Mouse (Mus musculus): ENCODE measurements at regions not wholly inside any gene's neighbourhood (a gene's known extent, or its start where the extent isn't known, plus 50 kb on each side); places are given as distances from the start of the nearest gene placed in this dataset.

DNA sequence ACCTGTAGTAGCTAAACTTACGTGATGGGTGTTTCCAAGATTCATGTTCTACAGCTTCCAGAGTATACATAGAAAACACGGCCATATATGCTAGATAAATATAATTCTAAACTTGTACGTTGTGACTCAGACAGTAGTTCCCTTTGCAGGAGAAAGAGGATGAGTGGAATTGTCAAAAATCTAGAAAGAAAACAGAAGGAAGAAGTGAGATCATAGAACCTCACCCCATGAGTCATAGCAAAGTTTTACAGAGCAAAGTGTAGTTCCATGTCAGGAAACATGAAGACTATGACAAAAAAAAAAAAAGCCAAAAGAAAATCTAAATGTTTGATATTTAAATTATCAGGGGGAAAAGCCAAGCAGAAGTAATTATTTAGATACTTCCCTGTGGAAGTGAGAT is 87.5 kb upstream of the Klf6 start:
- DNase-seq (ENCODE audit: low spot score), result no peak
- Histone ChIP-seq H3K4me2 (replicated peaks; ENCODE audit: low read depth, low read length, severe bottlenecking) (no peak overlapping the region), H3K27me3 (ENCODE audit: control insufficient read depth, insufficient read depth, low read length) (no peaks in the 10 kb centered on the region), H3K9ac (ENCODE audit: low read depth, low read length, severe bottlenecking) (no peak overlapping the region), H3K27ac (replicated peaks; ENCODE audit: low read depth, low read length) (no peak overlapping the region), H3K4me1 (ENCODE audit: control insufficient read depth, insufficient read depth, low read length) (no peaks in the 10 kb centered on the region), H3K36me3 (ENCODE audit: control insufficient read depth, insufficient read depth, low read length) (no peaks in the 10 kb centered on the region), H3K4me3 (replicated peaks; ENCODE audit: low read length) (no peak overlapping the region), H3K9me3 (ENCODE audit: control insufficient read depth, low read length) (no peaks in the 10 kb centered on the region)
- 87% methylated on average over 3 of the region's 3 CpGs for WGBS
- ATAC-seq (ENCODE audit: low FRiP score, low read depth), result no peak
- no peak for TF ChIP-seq POLR2A (IDR thresholded peaks at IDR 0.05; ENCODE audit: borderline replicate concordance, extremely low read depth, insufficient read depth, insufficient read length)

- Histone ChIP-seq H3K4me1 (ENCODE audit: control insufficient read depth, insufficient read depth, low read length) (no peaks in the 10 kb centered on the region), H3K4me3 (replicated peaks; ENCODE audit: low read length) (no peak overlapping the region), H3K9me3 (ENCODE audit: control insufficient read depth, low read length) (no peaks in the 10 kb centered on the region), H3K27me3 (ENCODE audit: control insufficient read depth, insufficient read depth, low read length) (no peaks in the 10 kb centered on the region), H3K36me3 (ENCODE audit: control insufficient read depth, insufficient read depth, low read length) (no peaks in the 10 kb centered on the region), H3K9ac (ENCODE audit: low read depth, low read length, severe bottlenecking) (no peak overlapping the region), H3K4me2 (replicated peaks; ENCODE audit: low read depth, low read length, severe bottlenecking) (no peak overlapping the region), H3K27ac (replicated peaks; ENCODE audit: low read depth, low read length) (no peak overlapping the region)
- no peak for TF ChIP-seq POLR2A (IDR thresholded peaks at IDR 0.05; ENCODE audit: borderline replicate concordance, extremely low read depth, insufficient read depth, insufficient read length)
- WGBS, result 68% methylated on average over 5 of the region's 5 CpGs
- ATAC-seq (ENCODE audit: low FRiP score, low read depth) (no peak), DNase-seq (ENCODE audit: low spot score) (no peak)
Measured at GRCm38 (mm10) chr13:5778443-5779171, 82.7 kb upstream of the Klf6 start.

DNA sequence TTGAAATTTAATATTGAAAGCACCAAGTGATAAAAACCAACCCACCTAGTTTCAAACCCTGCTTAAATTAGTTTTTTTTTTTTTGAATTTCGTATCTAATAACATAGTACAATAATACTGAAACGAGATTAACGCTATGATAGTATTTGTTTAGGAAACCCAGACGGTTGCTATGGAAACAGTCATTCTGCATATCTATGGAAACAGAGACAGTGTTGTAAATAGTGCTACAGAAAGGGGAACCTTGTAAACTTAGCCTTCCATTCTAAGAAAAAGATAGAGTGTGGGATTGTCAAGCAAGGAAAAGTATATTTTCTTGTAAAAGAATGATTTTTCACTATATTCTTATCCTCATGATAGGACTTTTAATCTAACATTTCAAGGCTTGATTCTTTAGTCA is 81.9 kb upstream of the Klf6 start:
- no peak overlapping the region for H3K4me2 ChIP-seq (replicated peaks; ENCODE audit: low read depth, low read length, severe bottlenecking)
- no peak for TF ChIP-seq POLR2A (IDR thresholded peaks at IDR 0.05; ENCODE audit: borderline replicate concordance, extremely low read depth, insufficient read depth, insufficient read length)
- no peak overlapping the region for H3K27ac ChIP-seq (replicated peaks; ENCODE audit: low read depth, low read length)
- H3K9ac ChIP-seq (ENCODE audit: low read depth, low read length, severe bottlenecking), result no peak overlapping the region
- DNase-seq (ENCODE audit: low spot score), result peak; percentile 32
- no peaks in the 10 kb centered on the region for H3K9me3 ChIP-seq (ENCODE audit: control insufficient read depth, low read length)
- WGBS, result 60% methylated on average over 4 of the region's 4 CpGs
- H3K36me3 ChIP-seq (ENCODE audit: control insufficient read depth, insufficient read depth, low read length), result no peaks in the 10 kb centered on the region
- no peaks in the 10 kb centered on the region for H3K4me1 ChIP-seq (ENCODE audit: control insufficient read depth, insufficient read depth, low read length)
- H3K4me3 ChIP-seq (replicated peaks; ENCODE audit: low read length), result no peak overlapping the region
- ATAC-seq (ENCODE audit: low FRiP score, low read depth), result no peak
- H3K27me3 ChIP-seq (ENCODE audit: control insufficient read depth, insufficient read depth, low read length), result no peaks in the 10 kb centered on the region

- DNase-seq (ENCODE audit: low spot score) (no peak), ATAC-seq (ENCODE audit: low FRiP score, low read depth) (no peak)
- Histone ChIP-seq H3K27ac (replicated peaks; ENCODE audit: low read depth, low read length) (no peak overlapping the region), H3K4me2 (replicated peaks; ENCODE audit: low read depth, low read length, severe bottlenecking) (no peak overlapping the region), H3K4me3 (replicated peaks; ENCODE audit: low read length) (no peak overlapping the region), H3K27me3 (ENCODE audit: control insufficient read depth, insufficient read depth, low read length) (no peaks in the 10 kb centered on the region), H3K9me3 (ENCODE audit: control insufficient read depth, low read length) (no peaks in the 10 kb centered on the region), H3K36me3 (ENCODE audit: control insufficient read depth, insufficient read depth, low read length) (no peaks in the 10 kb centered on the region), H3K4me1 (ENCODE audit: control insufficient read depth, insufficient read depth, low read length) (no peaks in the 10 kb centered on the region), H3K9ac (ENCODE audit: low read depth, low read length, severe bottlenecking) (no peak overlapping the region)
- TF ChIP-seq POLR2A (IDR thresholded peaks at IDR 0.05; ENCODE audit: borderline replicate concordance, extremely low read depth, insufficient read depth, insufficient read length), result no peak
- 84% methylated on average over 1 of the region's 1 CpGs for WGBS
Measured at GRCm38 (mm10) chr13:5782540-5782939, 78.7 kb upstream of the Klf6 start.

GRCm38 (mm10) chr13:5787114-5787513 is 74.2 kb upstream of the Klf6 start:
- Histone ChIP-seq H3K4me1 (ENCODE audit: control insufficient read depth, insufficient read depth, low read length) (no peaks in the 10 kb centered on the region), H3K9me3 (ENCODE audit: control insufficient read depth, low read length) (no peaks in the 10 kb centered on the region), H3K27me3 (ENCODE audit: control insufficient read depth, insufficient read depth, low read length) (no peaks in the 10 kb centered on the region), H3K36me3 (ENCODE audit: control insufficient read depth, insufficient read depth, low read length) (no peaks in the 10 kb centered on the region), H3K9ac (ENCODE audit: low read depth, low read length, severe bottlenecking) (no peak overlapping the region), H3K4me3 (replicated peaks; ENCODE audit: low read length) (no peak overlapping the region), H3K27ac (replicated peaks; ENCODE audit: low read depth, low read length) (no peak overlapping the region), H3K4me2 (replicated peaks; ENCODE audit: low read depth, low read length, severe bottlenecking) (no peak overlapping the region)
- no peak for DNase-seq (ENCODE audit: low spot score)
- ATAC-seq (ENCODE audit: low FRiP score, low read depth), result no peak
- TF ChIP-seq POLR2A (IDR thresholded peaks at IDR 0.05; ENCODE audit: borderline replicate concordance, extremely low read depth, insufficient read depth, insufficient read length), result no peak

Measured in limb, embryonic 14.5 days (tissue).